Mouse (Mus musculus) C2C12 (cell line): Measurements from ENCODE around the gene Gpr156.

Source experiments
- CEBPB ChIP-seq: IDR thresholded peaks from one replicate; pipeline ENCODE4 v1.6.1; 2011; ENCODE audit warnings: low read depth, mild to moderate bottlenecking, control low read depth, moderate library complexity
- CTCF ChIP-seq: IDR thresholded peaks from one replicate; pipeline ENCODE4 v1.5.1; 2011; ENCODE audit not compliant: control insufficient read depth, insufficient read depth, insufficient read length
- FOSL1 ChIP-seq: IDR thresholded peaks from one replicate; pipeline ENCODE4 v1.8.0; 2011; ENCODE audit warnings: mild to moderate bottlenecking, low read length; ENCODE audit not compliant: poor library complexity, insufficient read depth, severe bottlenecking
- MAX ChIP-seq: IDR thresholded peaks from one replicate; pipeline ENCODE4 v1.6.1; 2011; ENCODE audit warnings: mild to moderate bottlenecking, control low read depth
- MYOD1 ChIP-seq: IDR thresholded peaks from one replicate; pipeline ENCODE4 v1.6.1; 2011; ENCODE audit warnings: low read depth; ENCODE audit not compliant: control insufficient read depth, insufficient read length
- MYOG ChIP-seq: IDR thresholded peaks from one replicate; pipeline ENCODE4 v1.6.1; 2011; ENCODE audit not compliant: control insufficient read depth, insufficient read length; ENCODE audit errors: extremely low read depth
- USF1 ChIP-seq: IDR thresholded peaks from one replicate; pipeline ENCODE4 v1.6.1; 2011; ENCODE audit warnings: low read depth, mild to moderate bottlenecking, control low read depth, moderate library complexity

GRCm38 (mm10) chr16:37951171-37951570 is 34.9 kb downstream of the Gpr156 start:
- TF ChIP-seq CTCF, result no peak
- no peak for TF ChIP-seq CEBPB
- TF ChIP-seq MYOG, result no peak
- TF ChIP-seq MAX, result no peak
- TF ChIP-seq USF1, result no peak
- TF ChIP-seq FOSL1, result no peak
- TF ChIP-seq MYOD1, result no peak
